Mouse (Mus musculus): ENCODE data around the gene Prss27.

DNA sequence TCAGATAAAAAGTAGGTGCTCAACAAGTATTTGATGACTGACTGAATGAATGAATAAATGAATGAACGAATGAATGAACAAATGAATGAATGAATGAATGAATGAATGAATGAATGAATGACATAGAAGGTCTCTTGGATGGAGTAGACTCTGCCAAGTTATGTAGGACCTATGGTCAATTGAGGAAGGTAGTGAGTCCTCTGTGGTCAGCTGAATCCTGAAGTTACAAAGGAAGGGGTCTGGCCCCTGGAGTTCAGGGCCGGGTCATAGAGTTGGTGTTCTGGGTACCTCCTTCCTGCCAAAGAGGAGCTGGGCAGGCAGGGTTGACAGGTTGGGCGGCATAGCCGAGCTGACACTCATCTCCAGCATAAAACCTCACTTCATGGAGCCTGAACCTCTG is at the start of gene Prss27:
- TF ChIP-seq POLR2A (IDR thresholded peaks at IDR 0.05; ENCODE audit: borderline replicate concordance, insufficient read depth, low read length) (no peak), CTCF (IDR thresholded peaks at IDR 0.05; ENCODE audit: borderline replicate concordance, insufficient read depth, low read depth, low read length) (no peak)

All from cerebellum, adult 2 months (tissue).